Mouse (Mus musculus): ENCODE measurements at regions not wholly inside any gene's neighbourhood (a gene's known extent, or its start where the extent isn't known, plus 50 kb on each side); places are given as distances from the start of the nearest gene placed in this dataset.

- DNase-seq (ENCODE audit: low spot score in 2 of 2): no peak
Observed at GRCm38 (mm10) chr16:27138384-27138783, 146.9 kb upstream of the Gmnc start.

- DNase-seq (ENCODE audit: low spot score in 2 of 2): no peak
Observed at GRCm38 (mm10) chr16:27138987-27139386, 147.5 kb upstream of the Gmnc start.

DNA sequence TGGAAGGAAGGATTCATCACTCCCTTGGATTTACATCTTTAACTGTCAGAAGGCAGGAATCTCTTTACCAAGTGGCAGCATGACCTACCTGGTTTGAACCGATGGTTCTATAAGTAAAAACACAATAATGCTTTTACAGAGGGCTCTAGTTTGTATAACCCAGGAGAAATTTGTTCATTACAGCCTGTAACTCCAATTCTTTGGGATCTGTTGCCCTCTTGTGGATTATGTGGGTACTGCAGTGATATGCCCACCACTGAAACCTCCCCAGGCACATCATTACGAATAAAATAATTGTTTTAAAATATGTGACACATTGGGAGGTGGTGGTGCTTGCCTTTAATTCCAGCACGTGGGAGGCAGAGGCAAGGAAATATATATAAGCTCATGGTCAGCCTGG, 148.6 kb upstream of the Gmnc start:
- DNase-seq (ENCODE audit: low spot score in 2 of 2): peak in 1 of 2 experiments; percentile 24

GRCm38 (mm10) chr16:27155805-27156204, 151.5 kb upstream of the Ostn start:
- DNase-seq (ENCODE audit: low spot score in 2 of 2): no peak

GRCm38 (mm10) chr16:27195650-27196049, 111.6 kb upstream of the Ostn start:
- DNase-seq (ENCODE audit: low spot score in 2 of 2): no peak
